Mouse (Mus musculus) megakaryocyte, embryonic 14.5 days (primary cell): Measurements from ENCODE around the gene Xpnpep1.

Experiments used
- FLI1 ChIP-seq: IDR thresholded peaks from 2 replicates; pipeline ENCODE4 v1.6.1; 2012; ENCODE audit warnings: low read length, inconsistent platforms, mixed read lengths
- GATA1 ChIP-seq: IDR thresholded peaks from 3 replicates; pipeline ENCODE4 v1.6.1; 2012; ENCODE audit warnings: mixed read lengths, low read length, inconsistent platforms, borderline replicate concordance

DNA sequence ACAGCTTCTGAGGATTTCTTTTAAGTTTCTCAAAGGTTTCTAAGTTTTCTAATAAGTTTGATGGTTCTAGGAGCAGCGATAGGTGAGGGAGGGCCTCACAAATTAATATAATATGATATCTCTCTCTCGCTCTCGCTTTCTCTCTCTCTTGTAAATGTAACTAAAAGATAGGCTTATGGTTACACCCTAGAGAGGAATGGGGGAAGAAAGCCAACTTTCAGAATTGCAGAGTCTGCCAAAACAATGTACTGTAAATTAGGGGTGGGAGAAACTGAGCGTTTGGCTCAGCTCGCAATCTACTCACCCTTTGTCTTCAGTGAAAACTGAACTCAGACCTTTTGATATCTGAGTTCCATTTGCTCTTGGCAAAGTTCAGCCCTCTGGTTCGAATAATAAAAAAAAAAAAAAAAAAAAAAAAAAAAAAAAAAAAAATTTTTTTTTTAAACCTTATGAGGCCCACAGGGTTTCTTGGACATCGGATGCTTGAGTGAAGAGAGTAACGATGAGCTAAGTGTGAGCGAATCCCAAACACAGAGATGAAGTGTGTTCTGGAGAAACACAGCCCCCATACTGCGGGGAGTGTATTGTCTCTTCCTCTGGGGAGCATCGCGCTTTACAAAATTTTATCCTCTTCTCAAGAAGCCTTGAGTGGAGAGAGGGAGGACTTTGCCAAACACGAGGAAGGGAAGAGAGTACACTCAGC lies 3.6 kb upstream of the Xpnpep1 start:
- TF ChIP-seq GATA1 (no peak), FLI1 (no peak)
